Mouse (Mus musculus) hindbrain, embryonic 16.5 days (tissue): ENCODE data around the gene Foxl2. TPM values are rescaled to one million over a fixed set of nuclear protein-coding genes. Genes with fewer than 3 reads are reported as not detected.
A peak's percentile ranks its signal among the peaks of the same experiment; 100 is the strongest.

ENCODE experiments used
- ATAC-seq: fragments of 200-750 bp; cut with Nextera tagmentation; 2 replicates; pipeline ENCODE4 v1.8.0; 2017; ENCODE audit warnings: moderate TSS enrichment, moderate library complexity
- H3K27ac ChIP-seq: fragments of 300-500 bp; sonication (generic); 2 replicates; pipeline ENCODE4 v1.5.1; 2014; ENCODE audit warnings: low read depth, mild to moderate bottlenecking, control low read depth, low read length, moderate library complexity
- H3K27me3 ChIP-seq: fragments of 300-500 bp; sonication (generic); replicated peaks from 2 replicates; pipeline ENCODE4 v1.6.1; 2014; ENCODE audit warnings: low read length; ENCODE audit not compliant: control insufficient read depth, insufficient read depth
- H3K36me3 ChIP-seq: fragments of 300-500 bp; sonication (generic); 2 replicates; pipeline ENCODE4 v1.6.1; 2014; ENCODE audit warnings: mild to moderate bottlenecking, low read length, moderate library complexity, mixed read lengths; ENCODE audit not compliant: control insufficient read depth, insufficient read depth
- H3K4me1 ChIP-seq: fragments of 300-500 bp; sonication (generic); 2 replicates; pipeline ENCODE4 v1.6.1; 2014; ENCODE audit warnings: low read depth, low read length; ENCODE audit not compliant: control insufficient read depth, insufficient read depth
- H3K4me2 ChIP-seq: fragments of 300-500 bp; sonication (generic); 2 replicates; pipeline ENCODE4 v1.6.1; 2014; ENCODE audit warnings: mild to moderate bottlenecking, low read length, control low read depth, moderate library complexity
- H3K4me3 ChIP-seq: fragments of 300-500 bp; sonication (generic); 2 replicates; pipeline ENCODE4 v1.5.1; 2014; ENCODE audit warnings: mild to moderate bottlenecking, low read length, control low read depth, moderate library complexity
- H3K9ac ChIP-seq: fragments of 300-500 bp; sonication (generic); 2 replicates; pipeline ENCODE4 v1.6.1; 2014; ENCODE audit warnings: low read depth, mild to moderate bottlenecking, control low read depth, low read length, moderate library complexity
- H3K9me3 ChIP-seq: fragments of 300-500 bp; sonication (generic); 2 replicates; pipeline ENCODE4 v1.6.1; 2014; ENCODE audit warnings: mild to moderate bottlenecking, low read length, moderate library complexity; ENCODE audit not compliant: control insufficient read depth
- WGBS: fragments of 180-500 bp; shearing (Covaris S2); extraction: QIAGEN DNeasy Blood & Tissue Kit; methylation state at CpG from one replicate; pipeline ENCODE4 v1.1.7; 2014; 5-methylcytosine and 5-hydroxymethylcytosine counted together
- polyA plus RNA-seq: library from polyadenylated mRNA; unstranded; fragments of >200 nt; fragmentation: Nextera tagmentation; extraction: Ambion mirVana; gene quantifications from 2 replicates; pipeline ENCODE4 v1.2.1, GENCODE M21; 2015

Gene Foxl2
- polyA plus RNA-seq, 1 experiment from 2014 or later, result 0.24 TPM

GRCm38 (mm10) chr9:98952171-98953050 is 2.7 kb upstream of the Foxl2 start:
- Histone ChIP-seq H3K36me3 (no peaks in the 10 kb centered on the region), H3K9me3 (no peaks in the 10 kb centered on the region), H3K27me3 (peaks cover 32% of the 10 kb centered on the region), H3K27ac (no peak overlapping the region), H3K9ac (no peak overlapping the region; the same call in 1 of the 2 replicates), H3K4me2 (peak overlapping the region; percentile 42), H3K4me1 (peaks cover 26% of the 10 kb centered on the region), H3K4me3 (peak overlapping the region; percentile 16; the same call in 1 of the 2 replicates)
- WGBS, result under 1% methylated on average over 40 of the region's 40 CpGs
- ATAC-seq, result peak; percentile 51

GRCm38 (mm10) chr9:98953291-98953690 is 1.8 kb upstream of the Foxl2 start:
- Histone ChIP-seq H3K9ac (no peak overlapping the region), H3K27me3 (peaks cover 32% of the 10 kb centered on the region), H3K9me3 (no peaks in the 10 kb centered on the region), H3K4me1 (peaks cover 26% of the 10 kb centered on the region), H3K36me3 (no peaks in the 10 kb centered on the region), H3K4me3 (no peak overlapping the region), H3K4me2 (no peak overlapping the region), H3K27ac (no peak overlapping the region)
- ATAC-seq, result no peak
- WGBS, result 6% methylated on average over 4 of the region's 4 CpGs

DNA sequence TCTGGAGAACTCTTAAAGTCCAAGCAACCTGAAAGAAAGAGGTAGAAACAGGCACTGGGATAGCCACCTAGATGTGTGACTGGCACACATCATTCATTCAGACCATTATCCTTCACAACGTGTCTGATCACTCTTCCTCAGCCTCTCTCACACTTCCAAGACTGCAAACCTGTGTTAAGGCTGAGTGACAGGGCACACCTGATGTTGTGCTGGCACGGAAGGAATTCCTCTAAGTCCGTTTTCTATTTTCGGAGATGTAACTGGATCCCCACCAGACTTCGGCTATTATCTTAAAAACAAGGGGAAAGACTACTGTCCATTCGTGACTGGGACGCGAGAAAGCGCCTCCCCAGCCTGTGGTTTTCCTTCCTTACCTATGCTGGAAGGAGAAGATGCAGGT is 1.3 kb upstream of the Foxl2 start:
- Histone ChIP-seq H3K4me2 (no peak overlapping the region), H3K4me3 (no peak overlapping the region), H3K36me3 (no peaks in the 10 kb centered on the region), H3K9ac (no peak overlapping the region), H3K27me3 (peaks cover 36% of the 10 kb centered on the region), H3K9me3 (no peaks in the 10 kb centered on the region), H3K4me1 (peaks cover 26% of the 10 kb centered on the region), H3K27ac (no peak overlapping the region)
- WGBS, result 3% methylated on average over 9 of the region's 9 CpGs
- no peak for ATAC-seq

DNA sequence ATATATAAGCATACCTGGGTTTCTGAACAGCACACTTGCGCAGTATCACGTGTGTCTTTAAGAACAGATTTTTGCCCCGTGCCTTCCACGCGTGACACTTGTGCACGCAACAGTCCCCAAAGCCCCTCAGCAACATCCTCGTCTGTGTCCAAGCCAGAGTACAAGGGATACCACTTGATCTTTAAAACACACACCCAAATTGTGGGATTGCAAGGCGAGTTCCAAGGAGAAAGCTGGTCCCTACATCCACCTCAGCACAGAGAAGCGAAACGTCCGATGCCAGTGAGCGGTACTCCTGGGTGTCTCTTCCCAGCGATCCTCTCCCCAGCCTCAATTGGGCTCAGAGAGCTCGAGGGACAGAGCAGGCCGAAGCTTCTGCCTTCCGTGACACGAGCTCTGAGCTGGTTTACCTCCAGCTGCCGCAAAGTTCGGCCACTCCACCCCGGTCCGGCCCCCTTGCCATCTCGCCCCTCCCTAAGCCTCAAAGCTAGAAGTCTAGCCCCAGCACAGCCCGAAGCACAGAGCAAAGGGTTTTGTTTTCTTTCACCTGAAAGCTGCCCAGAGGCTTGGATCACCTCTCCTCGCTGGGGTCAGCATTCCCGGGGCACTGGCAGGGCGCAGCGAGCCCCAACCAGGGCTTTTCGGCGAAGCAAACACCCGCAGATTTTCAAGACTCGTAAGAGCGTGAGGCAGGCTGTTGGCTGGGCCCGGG is 541 bp upstream of the Foxl2 start:
- H3K9me3 ChIP-seq, result no peaks in the 10 kb centered on the region
- H3K27ac ChIP-seq, result no peak overlapping the region
- 1% methylated on average over 33 of the region's 33 CpGs for WGBS
- no peak for ATAC-seq
- peak overlapping the region; percentile 54 for H3K4me2 ChIP-seq
- peaks cover 43% of the 10 kb centered on the region for H3K27me3 ChIP-seq
- H3K4me3 ChIP-seq, result peak overlapping the region; percentile 41
- H3K9ac ChIP-seq, result 0 out of 2 replicates have a peak overlapping the region, but pooled peaks have one; percentile 6
- H3K4me1 ChIP-seq, result peaks cover 26% of the 10 kb centered on the region
- H3K36me3 ChIP-seq, result no peaks in the 10 kb centered on the region

- H3K27me3 ChIP-seq, result peaks cover 50% of the 10 kb centered on the region
- H3K9me3 ChIP-seq, result no peaks in the 10 kb centered on the region
- H3K4me2 ChIP-seq, result peak overlapping the region; percentile 54
- WGBS, result under 1% methylated on average over 50 of the region's 60 CpGs
- peak overlapping the region; percentile 45 for H3K27ac ChIP-seq
- H3K9ac ChIP-seq, result peak overlapping the region; percentile 55
- H3K4me3 ChIP-seq, result peak overlapping the region; percentile 41
- no peaks in the 10 kb centered on the region for H3K36me3 ChIP-seq
- no peak for ATAC-seq
- H3K4me1 ChIP-seq, result peaks cover 26% of the 10 kb centered on the region
These were observed 682 bp downstream of the Foxl2 start for GRCm38 (mm10) chr9:98955716-98956224.

- no peaks in the 10 kb centered on the region for H3K36me3 ChIP-seq
- under 1% methylated on average over 69 of the region's 80 CpGs for WGBS
- peaks cover 49% of the 10 kb centered on the region for H3K27me3 ChIP-seq
- H3K4me3 ChIP-seq, result peak overlapping the region; percentile 41
- peak overlapping the region; percentile 55 for H3K9ac ChIP-seq
- peak overlapping the region; percentile 54 for H3K4me2 ChIP-seq
- no peaks in the 10 kb centered on the region for H3K9me3 ChIP-seq
- ATAC-seq, result peak; percentile 35; the same call in 1 of the 2 replicates
- H3K27ac ChIP-seq, result no peak overlapping the region; the same call in 1 of the 2 replicates
- H3K4me1 ChIP-seq, result peaks cover 26% of the 10 kb centered on the region
These were observed 1.7 kb downstream of the Foxl2 start for GRCm38 (mm10) chr9:98956591-98957381.

DNA sequence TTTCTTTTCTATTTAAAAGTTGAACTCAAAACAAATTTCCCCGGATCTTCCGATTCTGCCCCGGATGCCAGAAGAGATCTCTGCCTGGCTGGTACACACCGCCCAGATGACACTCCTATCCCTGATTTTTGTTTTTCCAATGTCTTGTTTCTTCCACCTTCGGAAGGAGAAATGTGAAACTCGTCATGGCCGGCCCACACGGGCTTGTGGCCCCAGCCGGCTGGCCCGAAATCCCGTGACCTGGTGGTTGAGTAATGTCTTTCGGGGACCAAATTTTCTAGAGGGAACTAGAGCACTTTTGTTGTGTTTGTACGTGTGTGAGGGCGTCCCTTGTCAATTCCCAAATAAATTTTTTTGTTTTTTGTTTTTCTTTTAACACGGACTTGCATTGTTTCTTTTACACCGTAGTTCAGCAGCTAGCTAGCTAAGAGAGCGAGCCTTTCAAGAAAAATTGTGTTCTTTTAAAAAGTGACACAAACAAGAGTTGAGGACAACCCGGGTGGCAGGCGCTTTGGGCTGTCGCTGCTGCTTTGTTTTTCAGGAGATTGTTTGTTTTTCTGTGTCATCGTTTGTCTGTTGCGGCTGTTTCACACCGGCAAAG is 2.8 kb downstream of the Foxl2 start:
- Histone ChIP-seq H3K27ac (no peak overlapping the region), H3K36me3 (no peaks in the 10 kb centered on the region), H3K4me2 (peak overlapping the region; percentile 18; the same call in 1 of the 2 replicates), H3K4me1 (peaks cover 22% of the 10 kb centered on the region), H3K9ac (no peak overlapping the region), H3K4me3 (peak overlapping the region; percentile 16; the same call in 1 of the 2 replicates), H3K9me3 (no peaks in the 10 kb centered on the region), H3K27me3 (peaks cover 57% of the 10 kb centered on the region)
- WGBS, result under 1% methylated on average over 23 of the region's 23 CpGs
- no peak for ATAC-seq

GRCm38 (mm10) chr9:98958628-98959027 is 3.5 kb downstream of the Foxl2 start:
- Histone ChIP-seq H3K9me3 (no peaks in the 10 kb centered on the region), H3K4me1 (peaks cover 22% of the 10 kb centered on the region), H3K27ac (no peak overlapping the region), H3K4me2 (peak overlapping the region; percentile 7; the same call in 1 of the 2 replicates), H3K4me3 (0 out of 2 replicates have a peak overlapping the region, but pooled peaks have one; percentile 8), H3K36me3 (no peaks in the 10 kb centered on the region), H3K9ac (no peak overlapping the region), H3K27me3 (peaks cover 58% of the 10 kb centered on the region)
- 5% methylated on average over 6 of the region's 6 CpGs for WGBS
- ATAC-seq, result no peak
